ENCODE assay signal across 30 mouse cellular contexts in genomic region chr9:107949184-107949921, GRCm38 (mm10). TPM values are rescaled to one million over a fixed set of nuclear protein-coding genes. Genes with fewer than 3 reads are reported as not detected.
"Had no signal": no experiment of that assay in that cellular context is flagged by ENCODE, and none has a peak within 500 bp of the region (broad histone marks: within the 10 kb centered on the region; RNA-seq: fewer than 3 reads in every experiment).

No protein-coding gene starts in this region.

- DNase-seq: kidney, adult 11 months; kidney, adult 8-10 months; kidney, postnatal 10 days; kidney, postnatal 36 days; layer of hippocampus, postnatal 36 days; lung, adult 18-20 months; lung, postnatal 10 days; lung, postnatal 36 days; retina, postnatal 1 day; thymus, postnatal 25 days had no signal

- H3K36me3 ChIP-seq: kidney, embryonic 15.5 days; limb, embryonic 15.5 days; liver, embryonic 15.5 days; lung, embryonic 15.5 days; midbrain, embryonic 15.5 days; neural tube, embryonic 12.5 days had no signal

- H3K27ac ChIP-seq: kidney, embryonic 15.5 days; limb, embryonic 12.5 days; neural tube, embryonic 12.5 days; stomach, postnatal 0 days had no signal

- H3K27me3 ChIP-seq: kidney, embryonic 15.5 days; limb, embryonic 12.5 days; limb, embryonic 15.5 days; lung, embryonic 15.5 days; midbrain, embryonic 12.5 days; midbrain, embryonic 15.5 days; neural tube, embryonic 12.5 days; neural tube, embryonic 15.5 days had no signal

- H3K9me3 ChIP-seq: kidney, embryonic 15.5 days; limb, embryonic 12.5 days; limb, embryonic 15.5 days; liver, embryonic 12.5 days; liver, embryonic 15.5 days; lung, embryonic 15.5 days; midbrain, embryonic 12.5 days; midbrain, embryonic 15.5 days; neural tube, embryonic 12.5 days; neural tube, embryonic 15.5 days had no signal

- H3K4me3 ChIP-seq: neural tube, embryonic 12.5 days; neural tube, embryonic 15.5 days had no signal

RNA-seq across cellular contexts. Expression of gene Actl11, which starts 21.1 kb away (rescaled TPM):
- total RNA-seq: layer of hippocampus, adult 8-10 months; layer of hippocampus, postnatal 10 days; layer of hippocampus, postnatal 36 days; left cerebral cortex, adult 2 months; left cerebral cortex, postnatal 10 days; left cerebral cortex, postnatal 36 days had no signal
- polyA plus RNA-seq: kidney, embryonic 15.5 days; limb, embryonic 12.5 days; limb, embryonic 15.5 days; liver, embryonic 12.5 days; liver, embryonic 15.5 days; lung, embryonic 15.5 days; midbrain, embryonic 12.5 days; midbrain, embryonic 15.5 days; neural tube, embryonic 12.5 days; neural tube, embryonic 15.5 days; small intestine, adult 2 months; spleen, adult 2 months; stomach, embryonic 14.5 days; stomach, postnatal 0 days; thymus, postnatal 0 days had no signal

RNA-seq across cellular contexts. Expression of gene Gm20661, which starts 33.5 kb away (rescaled TPM):
- total RNA-seq: left cerebral cortex, postnatal 36 days had no signal
- polyA plus RNA-seq: small intestine, adult 2 months had no signal
